Mouse (Mus musculus) kidney, adult 9 months (tissue): ENCODE results near the gene Igdcc3.
A peak's percentile ranks its signal among the peaks of the same experiment; 100 is the strongest.

Experiments used
- DNase-seq: peaks from one replicate; pipeline ENCODE4 v3.0.0; 2022

The Igdcc3 gene

GRCm38 (mm10) chr9:65141306-65141975, 452 bp downstream of the Igdcc3 start:
- DNase-seq = peak; percentile 17

- DNase-seq = no peak
Measured at GRCm38 (mm10) chr9:65141976-65142318, 958 bp downstream of the Igdcc3 start.

- DNase-seq = no peak
Measured at GRCm38 (mm10) chr9:65142399-65142798, 1.4 kb downstream of the Igdcc3 start.

GRCm38 (mm10) chr9:65146001-65146400, 5.0 kb downstream of the Igdcc3 start:
- no peak for DNase-seq

- DNase-seq = no peak
Measured at GRCm38 (mm10) chr9:65148507-65148906, 7.5 kb downstream of the Igdcc3 start.

GRCm38 (mm10) chr9:65152711-65153330, 11.8 kb downstream of the Igdcc3 start:
- DNase-seq = no peak

GRCm38 (mm10) chr9:65153331-65153711, 12.3 kb downstream of the Igdcc3 start:
- DNase-seq = peak; percentile 45

- peak; percentile 39 for DNase-seq
Measured at GRCm38 (mm10) chr9:65154692-65155455, 13.9 kb downstream of the Igdcc3 start.

- DNase-seq = no peak
Measured at GRCm38 (mm10) chr9:65156604-65157003, 15.6 kb downstream of the Igdcc3 start.

GRCm38 (mm10) chr9:65157631-65158030, 16.6 kb downstream of the Igdcc3 start:
- DNase-seq = no peak

- no peak for DNase-seq
Measured at GRCm38 (mm10) chr9:65161188-65161587, 20.2 kb downstream of the Igdcc3 start.

GRCm38 (mm10) chr9:65161881-65162280, 20.9 kb downstream of the Igdcc3 start:
- DNase-seq = no peak

- DNase-seq = no peak
Measured at GRCm38 (mm10) chr9:65162711-65163639, 22.0 kb downstream of the Igdcc3 start.

- DNase-seq = peak; percentile 38
Measured at GRCm38 (mm10) chr9:65164870-65165269, 23.9 kb downstream of the Igdcc3 start.

- DNase-seq = no peak
Measured at GRCm38 (mm10) chr9:65166386-65166785, 25.4 kb downstream of the Igdcc3 start.

GRCm38 (mm10) chr9:65168534-65168933, 27.5 kb downstream of the Igdcc3 start:
- no peak for DNase-seq

- DNase-seq = no peak
Measured at GRCm38 (mm10) chr9:65168952-65169351, 28.0 kb downstream of the Igdcc3 start.

GRCm38 (mm10) chr9:65172654-65173053, 31.7 kb downstream of the Igdcc3 start:
- DNase-seq = no peak

- no peak for DNase-seq
Measured at GRCm38 (mm10) chr9:65175234-65175938, 34.4 kb downstream of the Igdcc3 start.

- DNase-seq = no peak
Measured at GRCm38 (mm10) chr9:65175939-65176871, 35.2 kb downstream of the Igdcc3 start.

GRCm38 (mm10) chr9:65177497-65177896, 36.5 kb downstream of the Igdcc3 start:
- DNase-seq = no peak
